Mouse (Mus musculus): Measurements from ENCODE around the gene Sfn. TPM values are rescaled to one million over a fixed set of nuclear protein-coding genes. Genes with fewer than 3 reads are reported as not detected.

The Sfn gene
- total RNA-seq, 4 experiments from 2014 or later = 1.4 to 3.1 (median 2.1) TPM

Small RNA genes lying within 50 kb of the gene (microRNA-seq; reads per million reads assigned to microRNA genes)
- 0 reads per million in 2 experiments for gene Gm23158

Other genes starting within 250 kb of the Sfn start
- gene Wdtc1, start 248.7 kb downstream of the Sfn start, total RNA-seq (2022) = 10 to 100 TPM; 65.1 to 85.8 (median 72.2) TPM
- gene Slc9a1, start 232.5 kb downstream of the Sfn start, total RNA-seq (2022) = 10 to 100 TPM; 62.2 to 66.1 (median 65.1) TPM
- gene Tent5b, start 122.0 kb downstream of the Sfn start, total RNA-seq (2022) = under 1 TPM in 2 of 4 experiments, not detected in 2; 0.14 to 0.31 TPM
- gene Trnp1, start 103.6 kb downstream of the Sfn start, total RNA-seq (2022) = 100 to 1,000 TPM; 159 to 177 (median 165) TPM
- gene Kdf1, start 83.2 kb downstream of the Sfn start, total RNA-seq (2022) = 1 to 10 TPM in 2 of 4 experiments, under 1 TPM in 2; 0.45 to 2.0 (median 1.2) TPM
- 100 to 1,000 TPM; 120 to 138 (median 128) TPM for gene Nudc, start 56.2 kb downstream of the Sfn start, total RNA-seq (2022)
- gene Nr0b2, start 48.8 kb downstream of the Sfn start, total RNA-seq (2022) = not detected
- gene Gpatch3, start 27.4 kb downstream of the Sfn start, total RNA-seq (2022) = 1 to 10 TPM; 7.5 to 9.8 (median 8.8) TPM
- gene Gpn2, start 17.8 kb downstream of the Sfn start, total RNA-seq (2022) = 10 to 100 TPM in 2 of 4 experiments, 1 to 10 TPM in 2; 9.3 to 11.8 (median 10.3) TPM
- gene Zdhhc18, start 48.0 kb upstream of the Sfn start, total RNA-seq (2022) = 10 to 100 TPM; 30.7 to 44.0 (median 42.9) TPM
- gene Pigv, start 70.5 kb upstream of the Sfn start, total RNA-seq (2022) = 10 to 100 TPM in 2 of 4 experiments, 1 to 10 TPM in 2; 9.4 to 13.0 (median 11.3) TPM
- 10 to 100 TPM; 81.3 to 88.3 (median 83.1) TPM for gene Arid1a, start 154.6 kb upstream of the Sfn start, total RNA-seq (2022)

Data from layer of hippocampus, adult 8-10 months (tissue).